Mouse (Mus musculus) megakaryocyte, embryonic 14.5 days (primary cell): ENCODE measurements around the gene Arglu1. TPM values are rescaled to one million over a fixed set of nuclear protein-coding genes. Genes with fewer than 3 reads are reported as not detected.

Experiments used
- H3K27me3 ChIP-seq: replicated peaks from 2 replicates; pipeline ENCODE3; 2012; ENCODE audit warnings: inconsistent platforms
- H3K36me3 ChIP-seq: replicated peaks from 2 replicates; pipeline ENCODE3; 2012; ENCODE audit warnings: low read length, inconsistent platforms, mixed read lengths
- H3K4me1 ChIP-seq: 2 replicates; pipeline ENCODE4 v1.6.1; 2012; ENCODE audit warnings: inconsistent platforms
- H3K4me3 ChIP-seq: replicated peaks from 2 replicates; pipeline ENCODE3; 2012; ENCODE audit warnings: moderate library complexity, mild to moderate bottlenecking, inconsistent platforms
- H3K9me3 ChIP-seq: 2 replicates; pipeline ENCODE4 v1.6.1; 2012; ENCODE audit warnings: inconsistent platforms
- FLI1 ChIP-seq: IDR thresholded peaks from 2 replicates; pipeline ENCODE4 v1.6.1; 2012; ENCODE audit warnings: low read length, inconsistent platforms, mixed read lengths
- GATA1 ChIP-seq: IDR thresholded peaks from 3 replicates; pipeline ENCODE4 v1.6.1; 2012; ENCODE audit warnings: mixed read lengths, low read length, inconsistent platforms, borderline replicate concordance
- polyA plus RNA-seq: library from polyadenylated mRNA; stranded (reverse); fragments of >175 nt; gene quantifications from 2 replicates; pipeline ENCODE4 v1.2.3, GENCODE M21; 2012; ENCODE audit warnings: low replicate concordance; ENCODE audit not compliant: insufficient read depth

The Arglu1 gene
- polyA plus RNA-seq, 1 experiment = 61.2 TPM

DNA sequence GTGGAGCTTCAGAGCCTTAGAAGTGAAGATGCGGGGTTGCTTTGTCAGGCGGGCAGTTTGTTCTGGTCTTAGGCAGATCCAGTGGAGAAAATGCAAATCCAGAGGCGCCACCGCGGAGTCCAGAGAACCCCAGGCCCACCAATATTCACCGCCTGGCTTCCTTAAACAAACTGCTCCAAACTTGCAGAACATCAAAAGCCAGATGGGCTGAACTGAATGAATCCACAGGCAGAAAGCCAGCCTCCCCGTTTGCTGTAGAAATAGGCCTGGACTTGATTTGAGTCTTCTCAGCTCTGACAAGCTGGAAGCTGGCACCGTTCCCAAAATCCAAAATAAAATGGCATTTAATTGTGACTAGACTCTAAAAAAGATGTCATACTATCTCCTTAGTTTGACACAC, 40.4 kb downstream of the Arglu1 start:
- H3K9me3 ChIP-seq = no peaks in the 10 kb centered on the region
- H3K36me3 ChIP-seq = no peaks in the 10 kb centered on the region
- H3K4me1 ChIP-seq = no peaks in the 10 kb centered on the region
- H3K27me3 ChIP-seq = peaks cover 31% of the 10 kb centered on the region
- TF ChIP-seq FLI1 = no peak
- TF ChIP-seq GATA1 = no peak
- no peak overlapping the region for H3K4me3 ChIP-seq

DNA sequence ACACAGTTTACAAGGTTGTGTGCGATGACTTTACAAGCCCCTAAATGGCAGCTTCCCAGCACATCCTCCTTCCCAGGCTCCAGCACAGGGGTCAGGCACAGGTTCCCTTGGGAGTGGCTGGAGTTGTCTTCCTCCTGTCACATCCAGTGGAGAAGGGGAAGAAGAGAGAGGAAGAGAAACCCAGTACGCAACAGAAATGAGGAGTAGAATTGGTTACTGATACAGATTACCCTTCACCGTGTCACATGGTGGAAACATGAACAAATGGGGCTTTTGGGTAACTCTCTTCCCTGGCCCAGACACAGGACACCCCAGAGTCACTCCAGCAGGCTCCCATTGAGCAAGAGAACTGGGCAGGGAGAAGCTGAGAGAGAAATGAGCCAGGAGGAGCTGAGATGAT, 40.8 kb downstream of the Arglu1 start:
- Histone ChIP-seq H3K4me1 (no peaks in the 10 kb centered on the region), H3K36me3 (no peaks in the 10 kb centered on the region), H3K9me3 (no peaks in the 10 kb centered on the region), H3K4me3 (no peak overlapping the region), H3K27me3 (peaks cover 29% of the 10 kb centered on the region)
- no peak for TF ChIP-seq GATA1
- no peak for TF ChIP-seq FLI1

DNA sequence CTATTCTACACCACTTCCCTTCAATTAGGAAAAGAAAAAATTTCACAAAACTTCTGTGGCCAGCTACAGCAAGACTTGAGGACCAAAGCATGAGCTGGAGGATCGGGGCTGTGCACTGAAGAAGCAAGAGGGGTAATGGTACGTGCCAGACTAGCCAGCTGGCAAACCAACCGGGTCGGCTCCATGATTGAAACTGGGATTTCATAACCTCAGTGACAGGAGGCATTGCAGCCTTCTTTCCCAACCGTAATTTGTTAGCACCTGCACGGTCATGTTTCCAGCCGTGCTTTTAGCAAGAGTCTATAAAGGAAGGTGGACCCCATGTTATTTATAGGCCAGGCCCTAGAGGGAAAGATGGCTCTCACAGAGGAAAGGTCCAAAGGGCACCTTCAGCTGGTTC, 41.6 kb downstream of the Arglu1 start:
- Histone ChIP-seq H3K4me1 (no peaks in the 10 kb centered on the region), H3K27me3 (peaks cover 21% of the 10 kb centered on the region), H3K4me3 (no peak overlapping the region), H3K9me3 (no peaks in the 10 kb centered on the region), H3K36me3 (no peaks in the 10 kb centered on the region)
- TF ChIP-seq GATA1 = no peak
- no peak for TF ChIP-seq FLI1

DNA sequence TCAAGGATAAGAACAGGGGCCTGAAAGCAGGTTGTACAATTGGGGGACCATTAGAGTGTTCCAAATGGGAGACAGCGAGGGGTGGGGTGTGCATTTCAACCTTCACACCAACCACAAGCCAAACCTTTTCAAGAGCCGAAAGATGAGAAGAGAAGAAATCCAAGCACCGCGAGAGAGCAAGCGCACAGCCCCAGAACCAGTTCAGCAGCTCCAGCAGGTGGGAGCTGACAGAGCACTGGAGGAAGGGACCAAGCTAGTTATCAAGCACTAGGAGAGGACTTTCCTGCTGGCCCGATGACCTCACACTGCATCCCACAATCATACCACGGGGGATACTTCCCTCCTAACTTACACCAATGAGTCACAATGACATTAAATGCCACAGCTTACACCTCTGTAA, 42.5 kb downstream of the Arglu1 start:
- Histone ChIP-seq H3K4me1 (no peaks in the 10 kb centered on the region), H3K9me3 (no peaks in the 10 kb centered on the region), H3K36me3 (no peaks in the 10 kb centered on the region), H3K4me3 (no peak overlapping the region), H3K27me3 (peaks cover 15% of the 10 kb centered on the region)
- no peak for TF ChIP-seq FLI1
- no peak for TF ChIP-seq GATA1

DNA sequence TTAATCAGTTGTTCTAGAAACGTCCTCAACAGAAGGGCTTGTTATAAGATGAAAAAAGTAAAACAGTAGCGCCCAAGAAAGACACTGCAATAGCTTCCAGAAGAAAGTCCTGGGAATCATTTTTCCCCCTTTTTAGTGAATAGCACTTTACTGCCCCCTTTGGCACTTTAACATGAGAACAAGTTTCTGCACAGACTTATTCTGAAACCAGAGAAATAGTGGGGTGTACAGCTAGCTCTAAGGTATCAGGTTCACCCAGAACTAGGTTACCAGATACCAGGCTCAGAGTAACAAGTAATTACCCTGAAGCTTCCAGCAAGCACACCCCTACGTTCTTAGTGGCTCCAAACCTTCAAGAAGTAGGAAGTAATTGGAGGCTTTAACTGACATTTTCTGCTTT, 43.0 kb downstream of the Arglu1 start:
- no peaks in the 10 kb centered on the region for H3K9me3 ChIP-seq
- no peaks in the 10 kb centered on the region for H3K4me1 ChIP-seq
- H3K27me3 ChIP-seq = peaks cover 12% of the 10 kb centered on the region
- H3K36me3 ChIP-seq = no peaks in the 10 kb centered on the region
- TF ChIP-seq GATA1 (no peak), FLI1 (no peak)
- H3K4me3 ChIP-seq = no peak overlapping the region

DNA sequence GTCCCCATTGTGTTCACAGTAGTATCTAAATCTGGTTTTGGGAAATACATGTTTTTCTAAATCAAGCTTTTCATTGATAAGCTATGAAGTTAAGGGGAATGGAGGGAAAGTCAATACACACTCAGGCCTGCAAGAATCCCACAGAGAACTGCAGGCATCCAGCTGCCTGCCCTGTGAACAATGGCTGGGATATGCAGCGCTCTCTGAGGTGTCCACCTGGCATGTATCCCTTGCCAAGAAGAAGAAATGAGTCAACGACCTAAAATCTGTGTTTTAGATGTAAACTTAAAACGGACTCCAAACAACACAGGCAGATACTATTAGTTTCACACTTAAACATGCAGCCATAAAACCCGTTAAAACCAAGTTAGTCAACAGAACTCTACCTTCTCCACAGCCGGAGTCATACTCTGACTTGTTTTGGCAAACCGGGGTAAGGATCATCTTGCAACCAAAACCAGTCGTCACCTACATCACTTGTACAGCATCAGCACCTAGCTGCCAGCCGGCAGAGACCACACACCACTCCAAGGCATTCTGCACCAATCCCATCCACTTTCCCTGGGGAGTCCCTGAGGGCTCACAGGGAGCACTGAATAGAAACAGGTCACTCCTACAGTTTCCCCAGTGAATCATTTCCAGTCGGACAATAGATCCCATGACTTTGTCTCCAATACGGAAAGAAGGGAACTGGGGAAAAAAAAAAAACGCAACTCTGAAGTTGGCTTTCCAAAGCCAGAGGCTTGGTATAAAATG, 46.0 kb downstream of the Arglu1 start:
- Histone ChIP-seq H3K4me3 (no peak overlapping the region), H3K27me3 (peaks cover 8% of the 10 kb centered on the region), H3K9me3 (no peaks in the 10 kb centered on the region), H3K4me1 (no peaks in the 10 kb centered on the region), H3K36me3 (no peaks in the 10 kb centered on the region)
- TF ChIP-seq FLI1 (no peak), GATA1 (no peak)

DNA sequence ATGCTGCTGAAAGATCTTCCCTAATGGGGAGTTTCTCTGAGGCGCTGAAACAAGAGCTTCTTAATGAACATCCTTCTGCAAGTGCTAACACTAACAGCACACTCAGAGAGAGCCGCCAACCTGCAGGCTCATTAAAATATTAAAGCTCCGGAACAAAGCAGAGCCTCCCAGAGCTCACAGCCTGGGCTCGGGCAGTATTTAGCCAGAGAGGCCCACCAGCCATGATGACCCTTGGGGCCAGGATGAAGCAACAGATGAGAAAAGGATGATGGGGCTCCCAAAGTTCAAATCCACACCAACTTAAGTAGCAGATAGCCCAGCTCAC, 50.1 kb downstream of the Arglu1 start:
- no peaks in the 10 kb centered on the region for H3K27me3 ChIP-seq
- H3K36me3 ChIP-seq = no peaks in the 10 kb centered on the region
- H3K4me3 ChIP-seq = no peak overlapping the region
- H3K4me1 ChIP-seq = no peaks in the 10 kb centered on the region
- TF ChIP-seq FLI1 (no peak), GATA1 (no peak)
- no peaks in the 10 kb centered on the region for H3K9me3 ChIP-seq

DNA sequence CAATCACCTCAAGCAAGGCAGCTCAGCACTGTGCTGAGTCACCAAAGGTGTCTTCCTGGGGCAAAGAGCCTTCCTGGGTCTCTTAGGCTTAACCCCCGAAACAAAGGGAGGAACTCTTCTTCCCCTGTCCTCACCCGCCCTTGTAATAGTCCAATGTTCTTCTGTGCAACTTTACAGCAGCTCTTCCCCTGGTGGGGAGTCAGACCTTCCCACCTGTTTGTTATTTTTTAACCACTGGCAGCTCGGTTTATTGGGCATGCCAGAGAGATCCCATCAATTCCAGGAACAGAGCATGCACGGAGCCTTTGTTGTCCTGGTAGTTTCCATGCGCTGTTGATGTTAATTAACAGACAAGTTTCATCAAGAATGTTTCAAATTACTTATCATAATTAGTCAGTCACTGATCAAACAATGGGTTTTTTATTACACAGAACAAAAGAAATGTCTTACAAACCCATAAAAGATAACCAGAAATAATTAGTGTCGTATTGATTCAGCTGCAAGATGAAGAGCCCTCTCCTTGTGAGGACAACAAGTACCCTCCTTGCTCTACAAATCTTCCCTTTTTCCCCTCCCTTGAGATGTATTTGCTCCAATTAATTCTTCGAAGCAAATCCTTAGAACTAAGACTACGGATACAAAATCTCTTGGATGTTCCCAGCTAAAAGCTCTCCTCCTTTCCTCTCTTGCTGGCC, 50.6 kb downstream of the Arglu1 start:
- TF ChIP-seq FLI1 (no peak), GATA1 (no peak)
- Histone ChIP-seq H3K4me1 (no peaks in the 10 kb centered on the region), H3K36me3 (no peaks in the 10 kb centered on the region), H3K9me3 (no peaks in the 10 kb centered on the region), H3K27me3 (no peaks in the 10 kb centered on the region), H3K4me3 (no peak overlapping the region)

DNA sequence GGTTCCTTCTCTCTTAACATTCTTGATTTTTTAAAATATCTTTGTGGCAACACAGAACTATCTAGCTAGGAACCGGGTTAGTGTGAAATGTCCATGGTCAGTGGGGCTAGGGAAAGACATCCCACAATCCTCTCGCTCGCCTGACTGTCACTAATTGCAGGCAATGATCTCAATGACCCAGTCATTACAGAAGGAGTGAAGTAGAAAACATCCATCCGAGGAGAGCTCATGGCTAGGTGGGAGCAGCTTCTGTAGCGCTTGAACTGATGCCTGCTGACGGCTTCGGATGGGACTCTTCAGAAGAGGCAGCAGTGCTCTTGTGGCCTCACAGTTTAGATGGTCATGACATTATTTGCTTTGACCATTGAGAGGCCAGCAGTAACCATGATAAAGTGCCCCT, 58.9 kb downstream of the Arglu1 start:
- no peaks in the 10 kb centered on the region for H3K36me3 ChIP-seq
- no peak for TF ChIP-seq FLI1
- no peak for TF ChIP-seq GATA1
- peaks cover 7% of the 10 kb centered on the region for H3K27me3 ChIP-seq
- H3K4me1 ChIP-seq = no peaks in the 10 kb centered on the region
- H3K4me3 ChIP-seq = no peak overlapping the region
- H3K9me3 ChIP-seq = no peaks in the 10 kb centered on the region

DNA sequence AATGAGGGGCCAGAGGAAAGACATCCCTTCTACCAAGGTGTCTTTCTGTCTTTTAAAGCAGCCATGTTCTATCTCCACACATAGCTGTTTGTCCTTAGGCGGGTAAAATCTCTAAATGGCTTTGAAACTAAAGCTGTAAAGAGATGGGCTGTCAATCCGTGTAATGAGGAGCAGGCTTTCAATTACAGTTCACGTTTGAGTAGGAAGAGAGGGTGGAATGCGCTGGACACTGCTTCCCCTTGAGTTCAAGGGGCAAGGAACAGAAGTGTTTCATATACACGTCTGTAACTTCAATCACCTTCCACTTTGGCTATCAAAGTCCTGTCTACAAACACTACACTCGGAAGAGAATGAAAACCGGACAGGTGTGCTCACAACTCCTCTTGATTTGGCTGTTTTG, 66.3 kb downstream of the Arglu1 start:
- Histone ChIP-seq H3K4me1 (peaks cover 11% of the 10 kb centered on the region), H3K27me3 (peaks cover 2% of the 10 kb centered on the region), H3K9me3 (peaks cover 18% of the 10 kb centered on the region), H3K36me3 (peaks cover 7% of the 10 kb centered on the region), H3K4me3 (no peak overlapping the region)
- no peak for TF ChIP-seq FLI1
- TF ChIP-seq GATA1 = no peak
